Mouse (Mus musculus) yolk sac, embryonic 10.5 days (tissue): ENCODE data around the gene Prg2.
A peak's percentile ranks its signal among the peaks of the same experiment; 100 is the strongest.

Source experiments
- DNase-seq: peaks from one replicate; pipeline ENCODE4 v3.0.0-alpha.2; 2017; ENCODE audit warnings: low spot score

The Prg2 gene

DNA sequence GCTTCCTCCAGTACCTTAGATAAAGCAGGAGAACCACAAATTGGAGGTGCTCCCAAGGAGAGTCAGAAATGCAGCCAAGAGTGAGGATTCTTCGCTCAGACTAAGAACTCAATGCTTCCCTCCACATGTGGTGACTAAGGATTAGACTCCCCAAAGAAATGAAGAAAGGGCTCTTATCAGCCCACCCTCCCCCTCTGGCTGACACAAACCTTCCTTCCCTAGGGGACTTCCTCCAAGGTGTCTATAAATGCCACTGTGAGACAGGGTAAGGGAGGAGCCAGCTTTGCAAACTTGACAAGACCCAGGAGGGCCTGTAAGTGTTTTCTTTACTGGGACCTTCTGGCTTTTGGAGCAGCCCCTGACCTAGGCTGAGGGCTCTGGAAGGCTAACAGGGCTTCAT, at the start of gene Prg2:
Gene Prg2 (plus strand): TSS at position 274 of the 400 bp plus-strand sequence.
- no peak for DNase-seq

DNA sequence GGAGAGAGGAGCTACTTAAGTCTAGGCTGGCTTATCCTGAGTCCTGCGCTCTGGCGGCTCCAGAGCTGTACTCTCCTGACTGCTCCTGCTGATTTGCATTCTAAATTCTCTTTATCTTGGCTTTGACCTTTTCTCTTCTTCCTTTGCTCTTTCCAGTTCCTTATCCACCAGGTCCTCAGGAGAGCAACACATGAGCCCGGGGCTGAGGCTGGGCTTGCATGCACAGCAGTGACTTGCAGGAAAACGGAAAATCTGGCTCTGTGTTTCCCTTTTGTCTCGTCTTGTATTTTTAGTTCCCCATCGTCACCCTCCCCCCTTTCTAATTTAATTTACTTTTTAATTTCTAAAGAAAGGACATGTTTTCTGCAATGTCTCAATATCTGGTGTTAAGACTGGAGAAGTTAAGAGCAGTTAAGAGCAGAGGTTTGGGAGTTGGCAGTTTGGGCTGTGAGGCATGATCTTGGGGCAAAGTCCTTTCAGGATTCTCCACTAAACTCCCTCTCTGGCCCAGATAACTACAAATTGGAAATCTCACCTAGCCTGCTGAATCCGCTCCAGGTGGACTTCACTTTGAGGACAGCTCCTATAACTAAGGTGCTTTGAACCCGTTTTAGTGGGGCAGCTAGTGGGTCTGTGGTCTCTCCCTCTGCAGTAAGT, 46.1 kb upstream of the Prg2 start:
- DNase-seq, result no peak

DNA sequence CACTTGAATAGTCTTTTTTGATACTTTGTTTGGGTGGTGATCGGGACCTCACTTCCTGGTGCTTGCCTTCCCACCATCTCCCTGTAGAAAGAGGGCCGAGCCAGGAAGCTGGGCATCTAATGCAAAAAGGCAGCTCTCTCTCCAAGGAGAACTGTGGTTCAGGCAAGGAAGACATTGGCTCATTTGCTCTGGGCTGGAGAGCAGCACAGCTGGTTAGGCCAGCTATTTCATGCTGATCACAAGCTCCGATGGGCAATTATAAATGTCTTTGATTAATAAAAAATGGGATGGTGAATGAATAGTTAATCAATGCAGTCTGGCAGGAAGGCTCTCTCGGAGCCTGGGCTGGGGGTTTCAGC, 45.6 kb upstream of the Prg2 start:
- DNase-seq, result no peak

DNA sequence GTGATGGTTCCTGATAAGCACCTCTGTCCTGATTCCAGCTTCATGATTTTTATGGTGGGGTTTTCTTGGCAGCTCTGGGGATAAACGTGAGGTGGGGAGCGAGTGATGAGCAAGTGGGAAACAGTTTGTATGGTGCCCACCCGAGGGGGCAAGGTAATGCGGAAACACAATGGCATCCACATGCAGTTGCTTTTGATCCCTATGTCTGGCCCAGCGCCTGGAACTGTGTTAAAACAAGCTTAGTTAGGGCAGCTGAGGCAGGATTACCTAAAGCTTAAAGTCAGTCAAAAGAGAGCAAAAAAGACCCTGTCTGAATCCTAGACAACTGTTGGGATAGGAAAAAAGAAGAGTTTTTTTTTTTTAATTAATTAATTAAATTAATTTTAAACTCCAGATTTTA, 45.2 kb upstream of the Prg2 start:
- no peak for DNase-seq

DNA sequence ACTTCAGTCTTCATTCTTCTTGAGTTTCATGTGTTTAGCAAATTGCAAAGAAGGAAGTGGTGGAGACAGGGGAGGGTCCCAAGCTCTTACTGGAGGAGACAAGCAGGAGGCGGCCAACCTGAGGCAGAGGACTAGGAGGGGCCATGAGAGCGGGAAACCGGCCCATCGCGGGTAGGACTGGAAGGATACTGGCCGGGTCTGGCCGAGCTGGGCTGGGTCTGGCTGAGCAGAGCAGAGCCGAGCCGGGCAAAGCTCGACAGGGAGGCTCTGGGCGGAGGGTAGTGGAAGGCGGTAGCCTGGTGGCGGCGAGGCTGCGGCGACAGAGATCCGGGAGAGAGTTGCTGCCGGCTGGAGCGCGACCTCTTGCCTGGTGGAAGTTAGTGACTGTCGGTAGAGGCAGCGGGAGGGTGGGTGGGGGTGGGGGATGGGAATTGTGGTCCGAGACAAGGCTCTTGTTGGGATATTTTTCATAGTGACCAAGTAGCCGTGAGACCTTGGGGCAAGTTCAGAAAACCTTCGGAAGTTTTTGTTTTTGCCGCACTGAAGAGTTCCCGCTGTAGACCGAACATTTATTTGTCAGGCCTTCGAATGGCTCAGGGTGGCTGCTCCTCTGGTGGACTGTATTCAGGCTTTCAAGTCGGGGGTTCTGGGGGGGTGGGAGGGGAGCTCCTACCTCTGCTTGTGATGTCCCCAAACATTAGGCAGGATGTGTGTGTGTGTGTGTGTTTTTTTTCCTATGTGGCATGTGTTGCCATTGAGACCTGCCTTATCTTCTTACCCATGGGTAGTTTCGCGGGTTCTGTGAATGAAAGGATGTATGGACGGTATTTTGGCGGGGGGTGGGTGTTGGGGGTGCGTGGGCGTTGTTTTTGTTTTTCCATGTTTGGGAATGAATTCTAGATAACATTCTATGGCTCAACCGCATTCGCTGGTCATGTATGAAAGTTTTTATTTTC, 43.5 kb upstream of the Prg2 start, which contains the start of gene Slc43a3:
Gene Slc43a3 (plus strand): TSS at position 106 of the 956 bp plus-strand sequence.
- DNase-seq, result peak; percentile 87

DNA sequence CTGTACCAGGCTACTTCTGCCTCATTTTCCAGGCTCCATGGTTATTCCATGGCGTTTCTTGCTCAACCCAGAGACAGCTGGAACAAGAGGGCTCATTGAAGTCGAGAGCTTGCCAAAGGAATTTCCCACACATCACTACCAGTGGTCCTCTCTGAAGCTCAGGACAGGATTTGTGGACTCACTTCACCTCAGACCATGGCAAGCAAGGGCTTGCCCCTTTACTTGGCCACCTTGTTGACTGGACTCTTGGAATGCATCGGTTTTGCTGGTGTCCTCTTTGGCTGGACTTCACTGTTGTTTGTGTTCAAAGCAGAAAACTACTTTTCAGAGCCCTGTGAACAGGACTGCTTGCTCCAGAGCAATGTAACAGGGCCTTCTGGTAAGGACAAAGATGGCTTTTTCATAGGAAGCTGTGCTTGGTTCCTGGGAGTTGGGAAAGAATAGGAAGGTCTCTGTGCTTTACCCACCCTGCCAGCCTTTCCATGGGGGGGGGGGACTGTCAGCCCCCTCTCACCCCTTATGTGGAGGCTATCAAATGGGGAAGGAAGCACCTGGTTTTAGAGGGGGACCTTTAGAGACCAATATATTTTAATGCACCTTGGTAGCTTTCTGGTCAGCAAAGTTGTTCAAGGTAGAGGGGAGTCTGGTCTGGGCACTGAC, 42.6 kb upstream of the Prg2 start:
- DNase-seq, result no peak

DNA sequence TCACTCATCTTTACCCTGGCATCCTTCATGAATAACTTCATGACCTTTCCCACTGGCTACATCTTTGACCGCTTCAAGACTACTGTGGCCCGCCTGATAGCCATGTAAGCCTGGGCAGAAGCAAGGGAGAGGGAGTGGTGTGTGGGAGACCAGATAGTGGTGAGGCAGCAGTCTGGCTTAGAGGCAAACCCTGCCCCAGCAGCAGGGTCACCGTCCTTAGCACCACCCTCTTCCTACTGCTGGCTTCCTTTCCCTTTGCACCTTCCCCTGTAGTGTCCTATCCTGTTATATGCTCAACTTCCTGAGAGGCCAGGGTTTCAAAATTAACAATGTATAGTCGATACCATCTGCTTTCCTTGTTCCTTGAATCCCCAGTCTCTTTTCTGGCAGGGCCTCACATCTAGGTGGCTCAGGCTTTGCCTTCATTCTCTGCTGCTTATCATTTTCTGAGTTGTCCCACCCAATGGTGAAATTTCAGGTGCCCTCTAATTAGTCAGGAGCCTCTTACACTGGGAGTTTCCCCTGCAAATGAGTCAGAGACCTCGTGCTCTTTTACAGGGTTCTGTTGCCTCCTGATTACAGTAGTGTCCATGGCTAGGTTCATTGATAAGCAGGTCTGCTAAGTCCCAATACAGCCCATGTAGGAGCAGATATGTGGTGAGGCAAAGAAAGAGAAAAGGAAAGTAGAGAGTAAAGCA, 41.9 kb upstream of the Prg2 start:
- peak; percentile 52 for DNase-seq

DNA sequence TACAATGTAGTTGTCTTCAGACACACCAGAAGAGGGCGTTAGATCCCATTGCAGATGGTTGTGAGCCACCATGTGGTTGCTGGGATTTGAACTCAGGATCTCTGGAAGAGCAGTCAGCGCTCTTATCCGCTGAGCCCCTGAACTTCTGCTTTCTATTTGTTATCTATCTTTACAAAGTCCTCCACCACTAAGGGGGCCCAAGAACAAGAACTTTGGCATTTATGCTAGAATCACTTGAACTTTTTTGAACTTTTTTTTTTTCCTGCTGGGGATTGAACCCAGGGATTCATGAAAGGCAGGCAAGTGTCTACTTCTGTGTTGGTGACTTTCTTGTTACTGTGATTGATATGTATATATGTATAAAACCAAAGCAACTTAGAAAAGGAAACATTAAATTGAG, 41.0 kb upstream of the Prg2 start:
- DNase-seq, result no peak

DNA sequence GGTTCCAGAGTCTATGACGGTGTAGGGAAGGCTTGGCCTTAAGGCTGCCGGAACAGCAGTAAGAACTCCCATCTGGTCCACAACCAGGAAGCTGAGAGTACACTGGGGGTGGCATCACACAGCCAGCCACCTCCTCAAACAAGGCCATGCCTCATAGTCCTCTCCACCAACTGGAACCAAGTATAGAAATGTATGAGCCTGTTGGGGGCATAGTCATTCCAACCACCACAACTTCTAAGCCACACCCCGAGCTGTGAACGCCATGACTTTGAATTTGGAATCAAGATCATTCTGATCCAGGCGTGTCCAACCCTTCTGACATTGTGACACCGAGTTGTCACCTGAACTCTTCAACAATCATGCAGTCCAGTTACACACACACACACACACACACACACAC, 40.5 kb upstream of the Prg2 start:
- DNase-seq, result no peak

DNA sequence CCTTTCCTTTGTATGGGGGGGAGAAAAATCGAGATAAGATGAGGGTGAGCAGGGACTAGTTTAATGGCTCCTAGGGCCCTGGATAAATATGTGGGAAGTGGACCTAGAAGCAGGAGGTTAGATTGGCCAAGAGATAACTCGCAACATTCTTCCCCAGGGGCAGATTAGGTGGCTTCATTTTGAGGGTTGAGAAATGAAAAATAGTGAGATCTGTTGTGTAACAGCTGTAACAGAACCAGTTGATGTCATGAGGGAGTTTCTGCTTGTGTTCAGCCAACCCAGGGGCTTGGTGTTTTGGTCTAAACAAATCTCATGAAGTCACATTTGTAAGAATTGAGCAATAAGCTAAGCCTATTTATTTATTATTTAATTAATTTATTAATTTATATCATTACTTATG, 38.9 kb upstream of the Prg2 start:
- DNase-seq, result no peak

DNA sequence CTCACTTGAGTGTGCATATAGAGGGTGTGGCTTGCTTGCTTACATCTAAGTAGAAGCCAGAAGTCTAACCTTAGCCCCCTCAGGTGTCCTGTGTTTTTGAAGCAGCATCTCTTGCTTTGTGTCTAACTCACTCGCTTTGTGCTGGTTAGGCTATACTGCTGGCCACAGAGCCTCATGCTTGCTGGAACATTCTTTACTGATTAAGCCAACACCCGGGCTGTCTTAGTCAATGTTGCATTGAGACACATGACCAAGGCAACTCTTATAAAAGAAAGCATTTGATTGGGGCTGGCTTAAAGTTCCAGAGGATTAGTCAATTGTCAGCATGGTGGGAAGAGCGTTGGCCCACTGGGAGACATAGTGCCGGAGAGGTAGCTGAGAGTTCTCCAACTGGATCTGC, 38.5 kb upstream of the Prg2 start:
- no peak for DNase-seq

DNA sequence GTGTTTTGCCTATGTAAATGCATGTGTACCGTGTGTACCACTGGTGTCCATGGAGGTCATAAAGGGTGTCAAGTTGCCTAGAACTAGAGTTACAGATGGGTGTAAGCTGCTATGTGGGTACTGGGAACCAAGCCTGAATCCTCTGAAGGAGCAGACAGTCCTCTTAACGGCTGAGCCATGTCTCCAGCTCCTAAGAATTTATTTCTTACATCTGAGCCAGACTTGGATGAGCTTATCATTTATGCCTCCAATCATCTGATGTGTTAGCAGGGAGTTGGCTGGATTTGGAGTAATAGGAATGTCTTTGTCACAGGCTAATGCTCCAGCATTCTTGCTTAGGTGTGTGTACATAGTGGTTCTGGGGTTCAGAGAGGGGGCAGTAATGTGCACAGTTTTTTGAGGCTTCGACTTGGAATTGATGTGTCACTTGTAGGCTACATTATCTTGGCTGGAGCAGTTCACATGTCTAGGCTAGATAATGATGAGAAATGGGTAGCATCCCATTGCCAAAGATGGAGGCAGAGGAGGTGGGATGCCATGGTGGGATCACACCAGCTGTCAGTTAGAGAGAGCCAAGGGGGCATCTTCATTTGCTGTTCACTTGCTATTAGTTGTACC, 33.0 kb upstream of the Prg2 start:
- no peak for DNase-seq

DNA sequence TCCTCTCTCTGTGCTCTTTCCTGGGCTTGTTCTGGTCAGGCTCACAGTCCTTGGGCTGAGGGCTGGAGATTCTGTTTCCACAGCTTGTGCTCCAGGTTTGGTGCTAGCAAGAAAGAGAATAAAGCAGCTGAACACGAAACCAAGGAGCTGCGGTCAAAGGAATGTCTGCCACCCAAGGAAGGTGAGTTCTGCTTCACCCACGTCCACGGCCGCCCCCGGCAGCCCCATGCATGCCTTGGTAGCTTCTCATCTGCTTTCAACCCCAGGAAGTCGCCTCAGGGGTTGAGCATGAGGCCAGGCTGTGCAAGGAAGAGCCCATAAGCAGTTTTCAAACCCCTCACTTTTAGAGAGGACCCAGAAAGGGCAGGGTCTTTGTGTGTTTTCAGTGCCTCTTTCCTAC, 32.0 kb upstream of the Prg2 start:
- DNase-seq, result no peak

DNA sequence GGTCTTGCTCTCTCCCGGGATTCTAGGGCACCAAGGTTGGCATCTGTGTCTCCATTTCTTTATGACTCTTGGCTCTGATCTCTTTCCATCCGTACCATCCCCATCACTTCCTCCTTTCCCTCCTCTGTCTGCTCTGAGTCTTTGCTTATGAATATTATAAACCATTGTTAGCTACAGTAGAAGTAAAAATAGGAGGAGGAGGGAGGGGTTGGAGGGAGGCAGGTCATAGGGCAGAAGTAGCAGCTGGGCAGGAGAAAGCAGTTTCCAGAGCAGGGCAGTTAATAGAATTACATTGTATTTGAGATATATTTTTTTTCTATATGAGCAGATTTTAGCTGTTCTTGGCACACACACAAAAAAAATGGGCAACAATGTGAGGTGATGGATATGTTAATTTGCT, 31.5 kb upstream of the Prg2 start:
- DNase-seq, result no peak

DNA sequence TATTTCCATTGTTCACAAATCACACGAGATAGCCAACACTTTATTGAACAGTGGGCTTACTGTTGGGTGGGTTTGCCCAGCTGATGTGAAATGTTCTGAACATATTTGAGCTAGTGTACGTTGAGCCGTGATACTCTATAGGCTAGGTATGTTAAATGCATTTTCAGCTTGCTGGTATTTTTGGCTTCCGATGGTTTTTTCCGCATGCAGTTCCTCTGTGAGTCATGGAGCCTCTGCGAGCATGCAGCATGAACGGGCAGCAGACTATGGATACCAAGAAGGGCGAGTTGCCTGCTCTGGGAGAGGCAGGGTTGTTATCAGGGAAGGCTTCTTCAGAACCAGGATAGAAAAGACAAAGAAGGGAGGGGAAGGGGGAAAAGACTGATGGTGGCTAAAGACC, 29.2 kb upstream of the Prg2 start:
- no peak for DNase-seq

DNA sequence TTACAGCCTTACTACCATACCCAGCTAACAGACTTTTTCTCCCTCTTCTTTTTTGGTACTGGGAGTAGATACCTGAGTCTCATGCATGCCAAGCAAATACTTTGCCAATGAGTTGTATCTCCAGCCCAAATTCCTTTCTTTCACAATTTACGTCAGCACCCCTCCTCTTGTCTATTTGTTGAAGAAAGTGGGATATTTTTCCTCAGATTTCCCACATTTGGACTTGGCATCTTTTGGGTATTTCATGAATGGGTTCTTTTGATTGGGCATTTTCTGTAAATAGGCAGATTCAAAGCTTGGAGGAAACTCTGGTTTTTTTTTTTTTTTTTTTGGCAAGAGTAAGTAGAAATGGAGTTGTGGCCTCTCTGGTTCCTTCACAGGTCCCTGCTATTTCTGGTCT, 28.0 kb upstream of the Prg2 start:
- DNase-seq, result no peak

DNA sequence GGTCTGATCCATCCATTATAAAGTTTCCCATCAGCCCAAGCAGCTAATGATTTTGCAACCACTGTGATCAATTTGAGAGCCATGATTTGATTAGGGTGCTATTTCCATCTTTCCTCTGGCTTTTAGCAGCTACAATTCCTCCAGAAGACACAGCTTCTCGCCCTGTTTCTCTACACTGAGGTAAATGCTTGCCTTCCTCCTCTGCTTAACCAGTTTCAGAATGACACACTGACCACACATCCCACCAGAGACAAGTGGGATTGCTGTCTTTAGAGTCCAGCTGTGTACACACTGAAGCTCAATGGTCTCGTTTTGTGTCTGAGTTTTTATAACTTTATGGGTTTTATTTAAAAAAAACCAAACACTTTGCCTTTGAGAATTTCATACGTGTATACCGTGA, 27.6 kb upstream of the Prg2 start:
- DNase-seq, result no peak

DNA sequence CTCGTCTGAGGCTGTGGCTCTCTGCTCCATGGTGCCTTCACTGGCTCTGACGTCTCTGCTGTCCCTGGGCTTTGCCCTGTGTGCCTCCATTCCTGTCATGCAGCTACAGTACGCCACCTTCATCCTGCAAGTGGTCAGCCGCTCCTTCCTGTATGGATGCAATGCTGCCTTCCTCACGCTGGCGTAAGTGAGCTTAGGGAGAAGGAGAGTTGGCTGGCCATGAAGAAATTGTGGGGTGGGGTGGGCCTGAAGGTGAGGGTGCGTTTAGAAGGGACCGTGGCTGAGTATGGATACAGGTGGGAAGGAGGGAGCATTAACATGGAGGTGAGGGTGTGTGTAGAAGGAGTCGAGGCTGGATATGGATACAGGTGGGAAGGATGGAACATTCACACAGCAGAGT, 24.8 kb upstream of the Prg2 start:
- no peak for DNase-seq

DNA sequence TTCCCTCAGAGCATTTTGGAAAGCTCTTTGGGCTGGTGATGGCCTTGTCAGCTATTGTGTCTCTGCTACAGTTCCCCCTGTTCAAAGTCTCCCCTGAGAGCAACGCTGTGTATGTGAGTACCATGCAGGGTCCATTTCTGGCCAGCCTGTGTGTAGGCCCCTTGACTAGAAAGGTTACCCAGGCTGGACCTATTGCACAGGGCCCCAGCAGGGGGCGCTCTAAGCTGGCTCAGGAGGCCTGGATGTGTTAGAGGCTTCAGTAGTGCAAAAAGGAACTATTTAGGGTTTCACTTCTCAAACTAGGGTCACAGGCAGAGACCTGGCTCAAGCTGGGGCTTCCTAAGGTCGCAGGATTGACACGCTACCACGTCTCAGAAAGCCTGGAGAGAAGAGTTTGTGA, 24.0 kb upstream of the Prg2 start:
- DNase-seq, result peak; percentile 57

DNA sequence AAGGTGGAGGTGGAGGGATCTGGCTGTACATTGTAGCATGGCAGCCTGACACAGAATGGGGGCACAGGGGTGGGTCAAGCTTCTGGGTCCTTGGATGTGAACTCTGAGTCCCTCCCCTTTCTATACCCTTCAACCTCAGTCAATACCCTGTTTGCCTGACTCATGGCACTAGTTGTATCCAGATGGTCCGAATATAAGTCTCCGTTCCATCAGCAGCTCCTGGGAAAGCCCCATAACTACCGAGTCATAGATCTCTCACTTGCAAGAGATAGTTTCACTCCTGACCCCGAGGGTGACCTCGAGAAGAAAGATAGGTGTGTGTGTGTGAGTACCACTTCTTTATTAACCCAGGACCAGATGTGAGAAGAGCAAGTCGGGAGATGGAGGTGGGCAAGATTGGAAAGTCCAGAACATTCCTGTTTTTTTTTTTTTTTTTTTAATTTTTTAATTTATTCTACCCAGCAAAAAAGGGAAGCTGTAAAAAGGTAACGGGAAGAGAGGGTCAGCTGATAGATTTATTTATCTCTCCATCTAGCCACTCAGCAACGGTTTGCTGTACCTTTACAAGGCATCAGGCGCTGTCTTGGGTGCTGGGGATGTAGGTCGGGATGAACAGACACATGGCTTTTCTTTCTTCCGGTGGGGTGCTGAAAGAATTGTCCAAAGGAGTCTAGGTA, 21.5 kb upstream of the Prg2 start:
- no peak for DNase-seq

DNA sequence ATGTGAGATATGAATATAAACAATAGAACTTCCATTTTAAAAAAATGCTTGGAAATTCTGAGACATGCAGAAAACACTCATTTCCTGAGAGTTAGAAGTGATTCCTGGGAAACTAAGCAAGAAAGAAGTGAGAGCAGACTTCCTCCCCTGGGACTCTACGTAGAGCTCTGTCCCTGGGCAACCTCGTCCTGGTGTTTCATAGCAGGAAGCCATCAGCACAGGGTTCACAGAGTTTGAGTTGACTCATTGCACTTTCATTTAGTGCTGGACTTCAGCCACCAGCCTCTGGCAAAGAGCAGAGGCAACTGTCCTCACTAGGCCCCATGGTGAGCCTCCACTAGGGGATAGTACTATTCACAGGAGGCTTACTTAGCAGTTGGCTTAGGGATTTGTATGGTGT, 19.0 kb upstream of the Prg2 start:
- no peak for DNase-seq
